Mouse (Mus musculus) cerebellum, postnatal 10 days (tissue): ENCODE measurements around the gene Etnk1.
"Not testable (repeated sequence)": the region's sequence is repeated elsewhere in the genome, so short reads cannot be mapped to it uniquely, and the experiment has no call there.

ENCODE experiments used
- DNase-seq, 2 experiments: peaks; one replicate each; pipeline ENCODE4 v3.0.0; 2021; ENCODE audit warnings: mixed read lengths in 2 of 2

Etnk1 gene

DNA sequence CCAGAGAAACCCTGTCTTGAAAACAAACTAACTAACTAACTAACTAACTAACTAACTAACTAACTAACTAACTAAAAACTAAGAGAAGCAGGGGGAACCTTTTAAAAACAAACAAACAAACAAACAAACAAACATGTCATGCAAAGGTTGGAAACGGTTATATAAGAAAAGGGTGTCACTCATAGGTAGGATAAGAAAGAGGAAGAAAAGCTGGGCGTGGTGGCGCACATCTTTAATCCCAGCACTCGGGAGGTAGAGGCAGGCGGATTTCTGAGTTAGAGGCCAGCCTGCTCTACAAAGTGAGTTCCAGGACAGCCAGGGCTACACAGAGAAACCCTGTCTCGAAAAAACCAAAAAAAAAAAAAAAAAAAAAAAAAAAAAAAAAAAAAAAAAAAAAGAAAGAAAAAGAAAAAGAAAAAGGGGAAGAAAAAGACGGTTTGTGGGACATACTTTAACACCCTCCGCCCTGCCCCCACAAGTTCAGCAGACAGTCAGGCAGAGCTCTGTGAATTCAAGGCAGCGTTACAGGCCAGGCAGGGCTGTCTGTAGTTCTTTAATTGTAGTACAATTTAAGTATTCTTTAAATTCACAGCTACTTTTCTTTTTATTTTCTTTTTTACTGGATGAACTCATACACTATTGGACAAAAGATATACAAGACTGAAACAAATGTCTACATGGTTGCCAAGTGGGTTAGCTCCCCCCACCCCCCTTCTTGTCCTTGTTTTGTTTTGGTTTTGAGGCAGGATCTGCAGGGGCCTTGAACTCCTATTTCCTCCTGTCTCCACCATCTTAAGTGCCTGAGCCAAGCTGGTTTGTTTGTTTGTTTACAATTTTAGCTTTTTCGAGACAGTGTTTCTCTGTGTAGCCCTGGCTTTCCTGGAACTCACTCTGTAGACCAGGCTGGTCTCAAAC is 15.7 kb upstream of the Etnk1 start:
- DNase-seq: not testable (repeated sequence)

DNA sequence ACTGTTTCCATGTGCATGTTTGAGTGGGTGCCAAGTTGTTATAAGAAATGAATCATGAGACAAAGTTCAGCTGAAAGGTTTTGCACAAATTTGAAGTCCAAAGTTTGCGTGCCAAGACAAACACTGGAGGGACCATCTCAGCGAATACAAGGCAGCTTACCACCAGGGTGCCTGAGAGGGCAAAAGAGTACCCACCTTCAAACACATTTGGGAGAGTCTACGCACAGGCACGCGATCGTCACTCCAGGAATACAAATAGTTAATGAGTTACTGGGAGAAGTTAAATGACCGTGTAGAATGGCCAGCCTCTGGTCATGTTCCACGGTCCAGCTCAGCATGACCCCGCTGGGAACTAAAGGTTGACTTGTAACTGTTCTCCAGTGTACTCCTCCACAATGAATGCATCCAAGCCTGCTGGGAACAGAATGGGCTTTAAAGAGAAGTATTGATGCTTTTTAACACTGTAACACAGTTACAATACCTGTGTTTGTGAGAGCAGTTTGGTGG is 14.6 kb upstream of the Etnk1 start:
- peak in 1 of 2 experiments; percentile 22 for DNase-seq

DNA sequence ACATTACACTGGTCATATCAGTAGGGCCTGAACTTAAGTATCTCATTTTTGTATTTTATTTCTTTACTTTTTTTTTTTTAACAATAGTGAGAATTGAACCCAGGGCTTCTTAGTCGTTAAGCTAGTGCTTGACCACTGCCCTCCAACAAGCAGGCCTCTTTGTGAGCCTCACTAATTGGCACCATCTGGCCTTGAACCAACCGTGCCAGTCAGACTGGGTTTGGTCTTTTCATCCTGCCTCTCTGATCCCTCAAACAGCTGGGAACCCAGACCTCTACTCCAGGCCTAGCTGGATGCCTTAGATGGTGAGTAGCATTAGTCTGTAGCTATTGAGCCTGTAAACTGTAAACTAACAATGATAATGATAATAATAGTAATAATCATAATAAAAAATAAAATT is 13.9 kb upstream of the Etnk1 start:
- DNase-seq: peak in 1 of 2 experiments; percentile 21

DNA sequence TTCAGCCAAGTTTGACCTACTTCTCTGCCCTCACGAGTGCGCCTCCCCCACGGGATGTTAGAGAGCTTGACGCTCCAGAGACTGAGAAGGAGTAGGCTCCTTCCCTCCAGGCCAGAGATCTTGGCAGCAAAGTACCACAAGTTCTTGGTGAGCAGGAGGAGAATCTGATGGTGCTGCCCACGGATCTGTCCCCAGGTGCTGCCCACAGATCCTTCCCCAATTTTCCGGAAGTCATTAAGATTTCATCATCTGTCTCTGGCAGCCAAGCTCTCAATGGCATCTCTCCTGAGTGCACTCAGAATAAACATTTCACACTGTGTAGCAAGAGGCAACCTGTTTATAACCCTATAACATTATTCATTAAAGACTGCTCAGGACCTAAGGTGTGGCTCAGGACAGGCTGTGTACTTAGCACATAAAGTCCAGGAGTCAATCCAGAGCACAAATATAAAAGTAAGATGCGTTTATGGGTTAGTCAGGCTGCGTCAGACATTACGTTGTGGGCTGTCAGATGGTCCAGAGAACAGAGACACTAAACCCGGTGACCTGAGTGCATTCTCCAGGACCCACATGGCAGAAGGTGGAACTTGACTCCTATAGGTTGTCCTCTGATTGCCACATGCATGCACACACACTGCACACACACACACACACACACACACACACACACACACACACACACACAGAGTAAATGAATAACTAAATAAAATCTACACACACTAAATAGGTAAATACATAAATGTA is 13.1 kb upstream of the Etnk1 start:
- DNase-seq: no peak

DNA sequence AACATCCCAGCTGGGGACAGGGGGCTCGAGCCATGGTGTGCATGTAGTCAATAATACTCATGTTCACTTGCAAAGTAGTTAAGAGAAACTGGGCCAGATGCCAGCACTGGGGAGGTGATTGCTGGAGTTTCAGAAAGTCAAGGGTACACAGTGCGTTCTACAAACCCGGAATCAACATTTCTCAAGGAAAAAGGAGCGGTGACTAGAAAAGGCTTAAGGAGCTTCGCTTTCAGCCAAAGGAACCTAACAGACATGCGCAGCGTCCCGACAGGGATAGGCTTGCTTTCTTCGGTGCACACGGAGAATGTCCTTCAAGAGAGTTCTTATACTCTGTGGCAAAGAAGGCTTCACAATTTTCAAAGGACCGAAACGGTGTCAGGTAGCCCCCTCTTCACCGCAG is 12.1 kb upstream of the Etnk1 start:
- no peak for DNase-seq

DNA sequence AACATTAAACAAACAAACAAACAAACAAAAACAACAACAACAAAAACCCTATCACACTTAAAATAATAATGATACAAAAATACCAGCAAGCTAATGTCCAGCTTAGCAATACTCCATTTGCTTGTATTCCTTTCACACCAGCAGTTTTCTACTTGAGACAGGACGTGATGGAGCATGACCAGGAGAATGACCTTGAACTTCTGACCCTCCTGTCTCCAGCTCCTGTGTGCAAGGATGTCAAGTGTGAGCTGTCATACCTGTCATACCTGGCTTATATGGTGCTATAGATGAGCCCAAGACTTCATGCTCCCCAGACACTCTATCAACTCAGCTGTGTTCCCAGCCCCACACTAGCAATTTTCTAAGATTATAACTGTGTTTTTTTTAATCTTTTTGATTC is 11.0 kb upstream of the Etnk1 start:
- no peak for DNase-seq

DNA sequence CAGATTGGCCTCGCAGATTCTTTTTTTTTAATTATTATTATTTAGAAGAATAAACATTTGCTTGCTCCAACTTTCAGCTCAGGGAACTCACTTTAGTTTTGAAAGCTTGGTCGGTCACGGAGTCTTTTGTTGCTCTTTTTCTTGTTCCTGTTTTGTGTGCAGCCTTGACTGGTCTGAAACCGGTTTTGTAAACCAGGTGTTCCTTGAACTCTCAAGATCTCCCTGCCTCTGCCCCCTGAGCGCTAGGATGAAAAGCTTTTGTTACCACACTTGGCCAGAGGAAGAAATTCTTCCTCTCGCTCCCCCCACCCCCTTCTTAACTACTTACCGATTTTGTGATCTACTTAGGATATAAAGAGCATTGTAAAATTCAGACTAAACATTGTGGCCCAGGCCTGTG is 10.3 kb upstream of the Etnk1 start:
- no peak for DNase-seq

DNA sequence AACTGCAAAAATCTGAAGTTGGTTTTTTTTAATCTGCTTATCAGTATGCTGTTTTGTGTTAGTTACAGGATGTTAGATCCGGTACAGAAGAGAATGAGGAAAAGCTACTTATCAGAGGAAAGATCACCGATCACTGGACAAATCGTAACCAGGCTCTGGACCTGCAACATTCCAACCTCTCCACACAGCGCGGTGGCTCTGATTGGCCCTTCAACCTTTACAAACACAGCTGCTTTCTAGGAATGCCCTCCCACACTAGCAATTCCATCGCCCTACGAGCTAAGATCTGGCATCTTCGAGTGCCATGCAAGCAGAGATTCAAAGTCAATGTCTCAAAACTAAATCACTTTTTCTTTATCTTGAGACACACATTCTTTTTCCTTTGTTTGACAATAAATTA is 9.6 kb upstream of the Etnk1 start:
- no peak for DNase-seq

DNA sequence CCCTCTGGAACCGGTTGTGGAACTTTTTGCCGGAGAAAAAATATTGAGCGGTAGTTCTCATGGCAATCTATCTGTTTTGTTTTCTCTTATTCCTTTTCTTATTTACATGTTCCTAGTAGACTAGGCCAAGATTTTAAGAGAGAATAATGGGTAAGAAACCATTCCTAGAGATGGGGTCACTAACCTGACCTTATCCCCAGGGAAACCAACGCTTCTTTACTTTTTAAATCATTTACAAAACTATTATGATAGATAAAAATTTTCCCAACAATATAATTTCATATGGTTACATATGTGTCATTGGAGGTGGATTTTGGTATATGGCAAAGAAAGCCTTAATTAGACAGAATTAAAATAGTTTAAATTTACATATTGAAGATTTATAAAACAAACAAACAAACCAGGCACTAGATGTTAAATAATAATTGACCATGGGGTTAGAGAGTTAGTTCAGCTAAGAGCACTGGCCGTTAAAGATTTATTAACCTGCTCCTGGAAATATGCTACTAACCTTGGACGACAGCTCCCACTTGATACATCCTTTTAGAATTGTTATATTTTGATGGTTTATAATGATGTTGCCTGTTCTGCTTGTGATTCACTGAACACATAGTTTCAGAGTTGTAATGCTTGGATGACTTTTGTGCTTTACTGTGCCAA is 6.3 kb upstream of the Etnk1 start:
- DNase-seq: no peak

DNA sequence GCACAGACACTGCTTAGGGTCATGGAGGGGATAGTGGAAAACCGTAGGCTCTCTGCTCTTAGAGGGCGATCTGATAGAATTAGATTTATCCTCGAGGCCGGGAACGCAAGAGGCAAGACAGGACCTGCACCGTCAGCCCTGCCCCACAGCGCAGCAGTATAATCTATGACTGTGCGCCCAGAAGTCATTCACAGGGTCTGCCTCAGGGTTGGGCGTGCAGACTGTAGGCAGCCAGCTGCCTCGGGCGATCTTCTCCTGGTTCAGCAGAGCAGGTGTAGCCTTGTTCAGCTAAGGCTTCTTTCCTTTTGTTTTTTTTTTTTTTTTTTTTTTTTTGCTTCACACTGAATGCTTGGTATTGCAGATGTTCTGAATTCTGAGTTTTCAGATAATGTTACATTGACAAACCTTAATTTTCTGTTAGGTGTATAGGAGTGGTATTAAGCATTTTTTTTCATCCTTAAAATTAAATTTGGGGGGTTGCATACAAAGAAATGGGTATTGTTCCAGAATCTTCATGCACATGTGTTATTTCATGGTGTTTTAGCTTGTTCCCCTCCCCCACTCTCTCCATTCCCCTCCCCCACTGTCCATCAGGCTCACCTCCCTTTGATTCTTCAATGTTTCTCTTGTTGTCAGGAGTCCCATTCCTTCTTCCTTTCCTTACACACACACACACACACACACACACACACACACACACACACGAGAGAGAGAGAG is 4.7 kb upstream of the Etnk1 start:
- no peak for DNase-seq

DNA sequence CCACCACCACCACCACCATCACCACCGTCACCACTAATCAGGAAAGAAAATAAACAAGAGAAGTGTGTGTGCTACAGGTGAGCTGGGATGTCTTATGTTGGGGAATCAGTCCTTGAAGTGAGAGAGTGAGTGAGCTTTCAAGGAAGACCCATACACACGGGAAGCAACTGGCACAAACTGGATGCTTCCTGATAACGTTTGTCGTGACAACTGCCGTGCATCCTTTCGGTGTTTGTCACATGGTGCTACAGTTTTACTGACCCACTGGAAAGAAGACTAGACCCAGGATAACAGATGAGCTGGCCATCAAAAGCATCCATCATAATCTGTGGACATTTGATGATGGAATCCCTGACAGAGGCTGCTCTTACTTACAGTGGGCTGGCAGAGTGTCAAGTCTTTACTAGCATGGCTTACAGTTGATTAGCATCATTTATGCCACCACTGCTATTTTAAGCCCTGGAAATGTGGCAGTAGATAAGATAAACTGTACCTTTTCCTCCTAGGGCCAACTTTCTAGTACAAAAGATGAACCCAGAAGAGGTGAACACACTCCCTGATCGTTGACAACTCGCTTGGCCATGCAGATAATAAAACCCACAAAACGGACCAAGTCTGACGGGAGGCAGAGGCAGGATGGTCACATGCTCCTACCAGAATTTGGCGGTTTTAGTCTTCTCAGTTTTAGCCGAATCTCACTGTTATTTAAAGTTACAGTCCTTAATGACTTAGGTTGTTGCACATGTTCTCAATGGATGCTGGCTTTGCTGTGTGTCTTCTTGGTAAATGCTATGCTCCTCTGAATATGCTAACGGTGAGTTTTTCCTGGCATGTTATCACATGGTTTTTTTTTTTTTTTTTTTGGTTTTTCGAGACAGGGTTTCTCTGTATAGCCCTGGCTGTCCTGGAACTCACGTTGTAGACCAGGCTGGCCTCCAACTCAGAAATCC is 2.8 kb upstream of the Etnk1 start:
- DNase-seq: no peak

DNA sequence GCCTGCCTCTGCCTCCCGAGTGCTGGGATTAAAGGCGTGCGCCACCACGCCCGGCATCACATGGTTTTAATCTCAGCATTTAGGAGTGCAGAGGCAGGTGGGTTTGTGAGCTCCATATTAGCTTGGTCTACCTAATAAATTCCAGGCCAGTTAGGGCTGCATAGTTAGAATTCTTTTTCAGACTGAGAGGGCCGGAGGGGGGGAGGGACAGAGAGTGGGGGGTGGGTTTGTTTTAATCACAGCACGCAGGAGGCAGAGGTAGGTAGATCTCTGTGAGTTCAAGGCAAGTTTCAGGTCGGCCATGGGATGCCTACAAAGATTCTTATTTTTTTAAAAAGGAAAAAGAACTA is 2.1 kb upstream of the Etnk1 start:
- DNase-seq: no peak

DNA sequence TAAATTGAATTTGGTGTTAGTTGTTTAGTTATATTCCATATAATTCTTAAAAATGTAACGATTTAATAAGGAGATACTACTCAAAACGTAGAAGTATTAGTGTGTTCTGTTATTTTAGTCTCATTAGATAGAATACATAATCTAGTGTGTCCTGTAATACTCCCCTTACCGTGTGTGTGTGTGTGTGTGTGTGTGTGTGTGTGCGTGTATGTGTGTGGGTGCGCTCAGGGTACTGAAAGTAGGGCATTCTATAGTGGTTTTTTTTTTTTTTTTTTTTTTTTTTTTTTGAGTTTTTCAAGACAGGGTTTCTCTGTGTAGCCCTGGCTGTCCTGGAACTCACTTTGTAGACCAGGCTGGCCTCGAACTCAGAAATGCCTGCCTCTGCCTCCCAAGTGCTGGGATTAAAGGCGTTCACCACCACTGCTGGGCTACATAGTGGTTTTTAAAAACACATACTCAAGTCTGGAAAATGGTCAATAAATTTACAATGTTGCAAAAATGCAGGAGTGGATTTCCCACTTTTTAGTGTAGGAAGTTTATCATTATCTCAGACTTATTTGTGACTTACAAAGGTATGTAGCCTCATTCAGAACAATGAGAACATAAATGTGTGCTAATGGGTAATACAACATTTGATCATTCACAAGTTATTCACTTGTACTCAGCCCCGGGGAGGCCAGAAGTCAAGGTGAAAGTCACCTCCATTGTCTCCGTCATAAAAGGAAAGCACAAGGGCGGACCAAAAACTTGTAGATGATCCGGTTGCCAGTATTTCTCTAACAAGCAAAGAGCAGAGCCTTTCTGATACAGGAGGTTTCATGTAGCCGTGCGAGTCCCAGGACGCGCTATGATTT is 1.4 kb upstream of the Etnk1 start:
- DNase-seq: no peak

DNA sequence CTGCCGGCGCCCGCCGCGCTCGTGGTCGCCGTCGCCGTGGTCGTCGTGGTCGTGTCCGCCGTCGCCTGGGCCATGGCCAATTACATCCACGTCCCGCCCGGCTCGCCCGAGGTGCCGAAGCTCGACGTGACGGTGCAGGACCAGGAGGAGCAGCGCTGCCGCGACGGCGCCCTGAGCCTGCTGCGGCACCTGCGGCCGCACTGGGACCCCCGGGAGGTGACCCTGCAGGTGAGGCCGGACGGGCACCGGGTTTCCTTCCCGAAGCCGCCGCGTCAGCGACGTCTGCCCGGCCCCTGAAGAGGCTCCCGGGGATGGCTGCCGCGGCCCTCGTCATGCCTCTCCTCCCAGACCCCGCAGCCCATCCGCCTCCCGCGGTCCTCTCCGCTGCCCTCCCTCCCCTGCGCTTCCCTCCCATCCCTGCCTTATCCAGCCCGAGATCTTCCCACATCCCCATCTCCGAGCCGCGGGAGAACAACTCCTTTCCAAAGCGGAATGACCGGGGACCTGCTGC is 443 bp downstream of the Etnk1 start:
- peak in 1 of 2 experiments; percentile 76 for DNase-seq

DNA sequence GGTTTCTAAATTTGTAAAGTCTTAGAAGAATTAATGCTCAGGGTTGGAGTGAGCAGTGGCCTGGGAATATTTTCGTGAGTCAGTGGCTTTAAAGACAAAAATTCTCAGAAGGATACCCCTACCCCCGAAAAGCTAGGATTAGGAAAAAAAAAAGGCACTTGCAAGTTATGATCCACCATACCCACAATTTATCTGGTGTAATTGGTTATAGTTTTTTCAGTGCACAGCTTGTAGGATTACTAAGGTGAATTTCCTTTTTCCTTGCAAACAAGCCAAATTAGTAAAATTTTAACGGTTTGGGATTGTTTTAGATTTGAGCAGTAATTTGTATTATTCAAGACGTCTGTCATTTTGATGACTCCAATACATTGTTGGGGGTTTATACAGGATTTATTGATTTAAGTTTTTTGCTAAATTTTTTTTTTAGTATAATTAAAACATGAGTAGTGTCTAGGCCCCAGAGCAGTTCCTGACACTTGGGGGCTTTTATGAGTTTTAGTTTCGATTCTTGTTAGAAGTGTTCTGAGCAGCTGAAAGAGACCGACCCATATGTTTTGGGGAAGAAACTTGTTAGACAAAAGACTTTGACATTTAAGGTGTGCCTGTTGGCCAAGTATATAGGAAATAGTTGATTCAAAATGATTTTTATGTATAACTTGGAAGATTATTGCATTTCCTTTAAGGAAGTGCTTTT is 1.1 kb downstream of the Etnk1 start:
- DNase-seq: no peak

DNA sequence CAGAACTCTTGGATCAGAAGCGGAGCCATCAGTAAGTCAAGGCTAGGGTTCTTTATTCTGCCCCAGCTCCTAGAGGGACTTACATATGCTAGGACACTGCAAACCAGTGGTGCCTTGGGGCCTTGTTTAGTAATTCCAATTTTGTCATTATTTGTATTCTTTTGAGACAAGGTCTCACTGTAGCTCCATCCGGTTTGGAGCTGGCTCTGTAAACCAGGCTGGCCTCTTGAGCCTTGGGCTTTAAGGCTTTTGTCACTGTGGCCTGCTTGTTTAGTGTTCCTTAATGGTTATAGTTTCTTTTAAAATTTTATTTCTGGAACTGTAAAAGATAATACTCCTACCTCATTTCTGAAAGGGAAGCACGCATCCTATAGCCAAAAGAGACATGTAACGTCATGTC is 2.4 kb downstream of the Etnk1 start:
- no peak for DNase-seq

DNA sequence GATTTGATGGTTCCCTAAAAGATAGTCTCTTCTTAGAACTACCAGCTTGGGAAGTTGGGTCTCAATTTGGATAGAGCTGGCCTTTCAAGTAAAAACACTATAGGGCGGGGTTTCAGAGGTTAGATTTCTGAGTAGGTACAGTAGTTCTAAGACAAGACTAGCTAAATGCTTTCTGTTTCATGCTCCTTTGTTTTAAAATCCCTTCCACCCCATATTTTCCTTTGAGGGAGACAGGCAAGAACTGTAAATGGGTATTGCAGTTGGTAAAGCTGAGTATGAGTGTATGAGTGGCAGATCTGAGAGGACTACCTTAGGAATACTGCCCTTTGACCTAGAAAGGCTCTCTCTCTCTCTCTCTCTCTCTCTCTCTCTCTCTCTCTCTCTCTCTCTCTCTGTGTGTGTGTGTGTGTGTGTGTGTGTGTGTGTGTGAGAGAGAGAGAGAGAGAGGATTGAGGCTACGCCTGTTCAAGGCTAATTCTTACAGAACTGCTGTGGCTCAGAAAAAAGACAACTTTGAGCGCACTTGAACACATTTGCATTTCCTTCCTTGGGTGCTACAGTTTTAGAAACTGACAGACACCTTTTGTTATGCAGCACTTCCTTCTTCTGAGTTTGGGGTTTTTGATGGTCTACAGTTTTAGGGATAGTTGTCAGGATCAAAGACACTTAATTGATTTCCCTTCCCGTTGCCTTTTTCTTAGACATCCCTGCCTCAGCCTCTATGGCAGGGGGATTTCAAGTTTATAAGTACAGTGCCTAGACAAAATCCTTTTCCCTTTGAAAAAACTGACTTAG is 3.3 kb downstream of the Etnk1 start:
- DNase-seq: no peak

DNA sequence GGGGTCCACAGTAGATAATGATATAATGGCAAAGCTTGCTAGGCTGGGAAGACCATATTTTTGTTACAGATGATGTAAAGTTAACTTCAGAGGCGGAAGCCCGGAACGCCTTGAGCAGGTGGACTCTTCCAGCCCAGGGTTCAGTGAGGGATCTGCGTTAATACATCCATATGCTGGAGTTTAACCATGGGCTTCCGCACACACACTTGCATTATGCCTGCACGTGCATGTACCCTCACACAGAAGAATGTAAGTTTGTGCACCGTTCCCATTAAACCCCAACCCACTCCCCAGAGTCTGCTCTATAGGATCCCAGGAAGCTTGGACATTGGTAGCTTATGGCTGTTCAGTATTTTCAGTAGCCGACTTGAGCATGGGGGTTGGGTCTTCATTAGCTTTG is 4.0 kb downstream of the Etnk1 start:
- DNase-seq: no peak
